ENCODE assay signal across 9 mouse cellular contexts in the genomic region with DNA sequence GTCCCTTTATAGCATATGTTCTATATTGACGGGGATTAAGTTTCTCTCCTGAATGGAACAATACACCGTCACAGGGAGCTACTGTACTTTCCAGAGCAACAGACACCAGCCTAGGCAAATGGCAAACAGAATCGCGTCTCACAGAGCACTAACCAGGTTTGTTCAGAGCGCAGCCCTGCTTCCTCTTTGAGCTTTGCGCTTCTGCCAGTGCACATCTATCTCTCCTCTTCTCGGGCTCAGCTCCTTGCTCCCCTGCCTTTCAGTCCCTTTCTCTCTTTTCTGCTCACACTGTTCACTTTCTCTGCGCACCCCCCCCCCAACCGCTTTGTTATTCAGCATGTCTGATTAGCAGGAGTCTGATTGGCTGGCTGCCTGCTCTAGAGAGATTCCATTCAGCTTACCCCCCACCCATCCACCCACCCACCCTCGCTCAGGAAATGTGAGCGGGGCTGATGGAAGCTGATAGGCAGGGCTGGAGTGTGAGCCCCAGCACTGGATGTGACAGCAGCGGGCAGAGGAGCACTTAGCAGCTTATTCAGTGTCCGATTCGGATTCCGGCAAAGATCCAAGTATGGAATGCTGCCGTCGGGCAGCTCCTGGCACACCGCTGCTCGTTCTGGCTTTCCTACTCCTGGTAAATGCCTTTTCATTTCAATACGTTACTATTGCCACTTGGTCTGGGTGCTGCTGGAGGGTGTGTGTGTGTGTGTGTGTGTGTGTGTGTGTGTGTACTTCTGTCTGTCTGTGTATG.
DNase-seq lines count a peak whose midpoint lies in the region; ATAC-seq and TF ChIP-seq lines count a peak whose summit lies in the region.
"Had no signal": no experiment of that assay in that cellular context is flagged by ENCODE, and none has a peak within 500 bp of the region (broad histone marks: within the 10 kb centered on the region; RNA-seq: fewer than 3 reads in every experiment).

No protein-coding gene starts in this region.

- no peaks in the 10 kb centered on the region for H3K4me1 ChIP-seq in hindbrain, postnatal 0 days (ENCODE audit: insufficient read depth, low read length)

- peak overlapping the region; percentile 44 for H3K4me3 ChIP-seq in hindbrain, postnatal 0 days (ENCODE audit: low read length)

- no peaks in the 10 kb centered on the region for H3K27me3 ChIP-seq in hindbrain, postnatal 0 days (ENCODE audit: insufficient read depth, low read length)

- H3K27ac ChIP-seq in hindbrain, postnatal 0 days, result peak overlapping the region; percentile 27; the same call in 1 of the 2 replicates

- no peaks in the 10 kb centered on the region for H3K9me3 ChIP-seq in hindbrain, postnatal 0 days (ENCODE audit: low read length)
- H3K9me3 ChIP-seq: G1E had no signal

- ATAC-seq in common myeloid progenitor, adult 5-6 weeks (replicated peaks; ENCODE audit: low read depth, poor library complexity, severe bottlenecking), result peak; percentile 93
- peak; percentile 96 for ATAC-seq in hindbrain, postnatal 0 days

- peak overlapping the region; percentile 45; the same call in 1 of the 2 replicates for H3K9ac ChIP-seq in hindbrain, postnatal 0 days (replicated peaks; ENCODE audit: low read length)

- no peaks in the 10 kb centered on the region for H3K36me3 ChIP-seq in hindbrain, postnatal 0 days (ENCODE audit: insufficient read depth, low read length)
- H3K36me3 ChIP-seq: G1E had no signal

- 0% methylated on average over 20 of the region's 20 CpGs for whole genome bisulfite sequencing in hindbrain, postnatal 0 days

- DNase-seq in R1 (ENCODE audit: low read depth, low spot score), result peak; percentile 90
- peak; percentile 14 to 28 for DNase-seq in gastrocnemius, adult 8-10 months (ENCODE audit: low spot score in 2 of 2)
- peak; percentile 88 for DNase-seq in hindbrain, postnatal 0 days (ENCODE audit: low spot score)
- DNase-seq in left cerebral cortex, adult 11 months (ENCODE audit: low spot score), result peak; percentile 23
- DNase-seq in lung, postnatal 10 days, result peak; percentile 43
- DNase-seq in retina, embryonic 14.5 days (ENCODE audit: low spot score), result peak; percentile 75
- DNase-seq in thymus, postnatal 4 days, result no peak

- TF ChIP-seq CTCF in hindbrain, postnatal 0 days (IDR thresholded peaks at IDR 0.05; ENCODE audit: low read depth), result no peak

- peak overlapping the region; percentile 58 for H3K4me2 ChIP-seq in hindbrain, postnatal 0 days (ENCODE audit: low read depth, low read length)
